Mouse (Mus musculus) gastrocnemius, adult 8-10 months (tissue): ENCODE results near the gene Insr. TPM values are rescaled to one million over a fixed set of nuclear protein-coding genes. Genes with fewer than 3 reads are reported as not detected.
"Not testable (repeated sequence)": the region's sequence is repeated elsewhere in the genome, so short reads cannot be mapped to it uniquely, and the experiment has no call there.

Experiments used
- DNase-seq, 2 experiments: peaks; one replicate each; pipeline ENCODE4 v3.0.0; 2022; ENCODE audit warnings: low spot score in 2 of 2
- microRNA-seq: library from miRNA; unstranded; fragments of <30 nt; microRNA quantifications from one replicate; pipeline ENCODE4 v1.2.0, GENCODE M21; 2022
- total RNA-seq, 4 experiments: library from RNA; stranded (reverse); gene quantifications; 2 replicates each; pipeline ENCODE4 v1.2.4; 2022

The Insr gene
- total RNA-seq, 4 experiments from 2014 or later: 60.4 to 66.9 (median 64.0) TPM

- DNase-seq: no peak
Measured at GRCm38 (mm10) chr8:3204758-3205443, 74.5 kb downstream of the Insr start.

DNA sequence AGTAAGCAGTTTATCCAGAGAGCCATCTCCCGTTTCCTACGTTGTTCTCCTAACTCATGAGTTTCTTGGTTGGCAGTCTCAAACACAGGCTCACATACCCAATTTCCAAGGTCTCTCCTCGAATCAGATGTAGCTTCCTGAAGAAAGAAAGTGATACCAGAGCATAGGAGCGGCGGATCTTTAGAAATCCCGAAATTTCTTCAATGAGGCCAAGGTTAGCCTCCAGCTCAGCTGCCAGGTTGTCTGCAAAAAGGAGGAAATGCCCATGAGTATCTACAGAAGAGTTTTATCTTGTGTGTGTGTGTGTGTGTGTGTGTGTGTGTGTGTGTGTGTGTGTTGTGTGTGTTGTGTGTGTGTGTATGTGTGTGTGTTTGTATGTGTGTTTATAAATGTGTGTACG is 76.6 kb downstream of the Insr start:
- no peak for DNase-seq

- DNase-seq: not testable (repeated sequence)
Measured at GRCm38 (mm10) chr8:3194297-3194696, 85.1 kb downstream of the Insr start.

DNA sequence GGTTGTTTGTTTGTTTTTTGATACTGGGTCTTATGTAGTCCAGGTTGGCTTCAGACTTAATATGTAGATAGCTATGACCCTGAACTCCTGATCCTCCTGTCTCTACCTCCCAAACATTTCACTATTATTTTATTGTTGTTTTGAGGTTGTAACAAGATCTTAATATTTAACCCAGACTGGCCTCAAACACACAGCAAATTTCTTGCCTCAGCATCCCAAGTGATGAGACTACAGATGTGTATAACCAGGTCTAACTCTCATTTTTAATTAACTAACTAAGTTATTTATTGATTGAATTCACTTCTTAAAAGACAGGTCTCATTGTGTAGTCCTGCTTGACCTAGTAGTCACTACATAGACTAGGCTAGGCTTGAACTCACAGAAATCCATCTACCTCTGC is 88.4 kb downstream of the Insr start:
- DNase-seq: no peak

- DNase-seq: peak; percentile 49 to 66
Measured at GRCm38 (mm10) chr8:3187456-3187855, 92.0 kb downstream of the Insr start.

GRCm38 (mm10) chr8:3179930-3180329 is 99.5 kb downstream of the Insr start:
- DNase-seq: no peak

DNA sequence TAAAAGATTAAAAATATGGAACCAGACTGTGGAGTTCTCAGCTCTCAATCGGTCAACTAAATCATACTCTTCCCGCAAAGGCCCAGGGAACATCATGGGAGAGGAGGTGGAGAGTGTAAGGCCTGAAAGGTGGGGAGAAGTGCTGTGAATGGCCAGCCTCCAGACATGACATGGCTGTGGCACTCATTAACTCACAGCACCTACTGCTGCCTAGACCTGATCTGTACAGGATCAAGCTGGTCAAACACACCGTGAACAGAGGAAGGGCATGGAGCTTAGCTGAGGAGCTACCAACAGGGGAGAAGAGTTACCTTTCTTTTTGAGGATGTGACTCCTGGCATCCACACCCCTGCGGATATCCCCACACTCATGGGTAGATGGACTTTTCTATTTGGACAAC is 102.0 kb downstream of the Insr start:
- DNase-seq: no peak

DNA sequence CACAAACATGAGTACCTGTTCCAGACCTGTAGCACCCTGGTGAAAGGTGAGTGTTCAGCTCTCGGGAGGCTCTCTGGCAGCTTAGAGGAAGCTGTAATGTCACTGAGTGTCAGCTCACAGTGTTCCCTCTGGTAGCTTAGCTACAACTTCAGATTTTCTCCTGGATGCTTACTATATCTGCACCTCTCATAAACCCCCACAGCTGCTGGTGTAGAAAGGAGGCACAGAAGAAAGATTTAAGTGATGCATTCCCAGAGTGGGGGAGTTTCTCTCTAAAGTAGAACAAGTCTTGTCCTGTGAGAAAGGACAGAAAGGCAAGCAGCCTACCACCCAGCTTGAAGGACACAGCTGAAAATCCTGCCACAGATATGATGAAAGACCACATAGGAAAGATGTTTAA is 107.2 kb downstream of the Insr start:
- DNase-seq: no peak

DNA sequence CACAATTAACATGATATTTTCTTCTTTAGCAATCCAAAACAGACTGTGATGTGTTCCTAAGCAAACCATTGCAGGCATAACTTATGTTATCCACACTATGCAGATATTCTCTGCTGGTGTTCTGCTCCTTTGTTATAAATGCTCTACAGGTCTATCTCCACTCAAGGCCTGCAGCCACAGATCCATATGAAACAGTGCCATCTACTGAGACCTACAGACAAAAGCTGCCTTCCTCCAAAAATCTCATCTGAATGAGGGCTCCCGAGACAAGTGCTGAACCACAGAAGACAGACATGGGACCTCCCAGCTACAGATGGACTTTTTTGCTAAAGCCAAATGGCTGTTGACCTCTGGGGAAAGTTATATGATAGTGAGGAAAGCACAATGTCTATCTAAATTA is 132.9 kb downstream of the Insr start:
- no peak for DNase-seq

- not testable (repeated sequence) for DNase-seq
Measured at GRCm38 (mm10) chr8:3100416-3100815, 179.0 kb downstream of the Insr start.

Small RNA genes within 50 kb of the gene (microRNA-seq; reads per million reads assigned to microRNA genes)
- not detected for gene Gm25775

Other genes starting within 250 kb of the Insr start
- gene A430078G23Rik, start 73.8 kb upstream of the Insr start, total RNA-seq: not detected
- gene Arhgef18, start 113.4 kb upstream of the Insr start, total RNA-seq: 10 to 100 TPM in 1 of 4 experiments, 1 to 10 TPM in 3; 7.4 to 11.5 (median 9.2) TPM
- gene Pex11g, start 188.1 kb upstream of the Insr start, total RNA-seq: 1 to 10 TPM; 2.0 to 3.2 (median 2.7) TPM
- gene Tex45, start 191.2 kb upstream of the Insr start, total RNA-seq: not detected
- gene Zfp358, start 213.5 kb upstream of the Insr start, total RNA-seq: 10 to 100 TPM; 39.0 to 44.5 (median 41.3) TPM
- gene Mcoln1, start 220.8 kb upstream of the Insr start, total RNA-seq: 10 to 100 TPM; 21.5 to 23.2 (median 22.0) TPM
- gene Pnpla6, start 235.8 kb upstream of the Insr start, total RNA-seq: 1 to 10 TPM; 5.8 to 9.8 (median 7.9) TPM